Mouse (Mus musculus) liver, embryonic 11.5 days (tissue): Measurements from ENCODE around the gene Gabarapl1. TPM values are rescaled to one million over a fixed set of nuclear protein-coding genes. Genes with fewer than 3 reads are reported as not detected.

Experiments
- ATAC-seq: fragments of 200-750 bp; cut with Nextera tagmentation; replicated peaks from 2 replicates; pipeline ENCODE4 v1.8.0; 2017; ENCODE audit warnings: moderate number of reproducible peaks, mild to moderate bottlenecking, moderate TSS enrichment, moderate library complexity; ENCODE audit not compliant: low FRiP score
- DNase-seq: peaks from one replicate; pipeline ENCODE4 v3.0.0-alpha.2; 2017; ENCODE audit warnings: low spot score
- H3K27ac ChIP-seq: fragments of 300-500 bp; sonication (generic); 2 replicates; pipeline ENCODE4 v1.5.1; 2014; ENCODE audit warnings: mild to moderate bottlenecking, low read depth, low read length, control low read depth
- H3K27me3 ChIP-seq: fragments of 300-500 bp; sonication (generic); replicated peaks from 2 replicates; pipeline ENCODE4 v1.6.1; 2014; ENCODE audit warnings: low read length, mixed read lengths; ENCODE audit not compliant: control insufficient read depth, insufficient read depth
- H3K36me3 ChIP-seq: fragments of 300-500 bp; sonication (generic); 2 replicates; pipeline ENCODE4 v1.6.1; 2014; ENCODE audit warnings: mild to moderate bottlenecking, low read length, moderate library complexity, mixed read lengths; ENCODE audit not compliant: control insufficient read depth, insufficient read depth
- H3K4me1 ChIP-seq: fragments of 300-500 bp; sonication (generic); replicated peaks from 2 replicates; pipeline ENCODE4 v1.6.1; 2014; ENCODE audit warnings: low read length, mixed read lengths; ENCODE audit not compliant: control insufficient read depth, insufficient read depth
- H3K4me2 ChIP-seq: fragments of 300-500 bp; sonication (generic); 2 replicates; pipeline ENCODE4 v1.6.1; 2014; ENCODE audit warnings: mild to moderate bottlenecking, control low read depth, moderate library complexity
- H3K4me3 ChIP-seq: fragments of 300-500 bp; sonication (generic); 2 replicates; pipeline ENCODE4 v1.5.1; 2014; ENCODE audit warnings: low read depth, low read length, control low read depth
- H3K9ac ChIP-seq: fragments of 300-500 bp; sonication (generic); 2 replicates; pipeline ENCODE4 v1.6.1; 2014; ENCODE audit warnings: low read depth, low read length, control low read depth
- H3K9me3 ChIP-seq: fragments of 300-500 bp; sonication (generic); 2 replicates; pipeline ENCODE4 v1.6.1; 2016; ENCODE audit warnings: low read length, inconsistent platforms, mixed read lengths; ENCODE audit not compliant: control insufficient read depth
- WGBS: fragments of 180-500 bp; shearing (Covaris S2); extraction: QIAGEN DNeasy Blood & Tissue Kit; methylation state at CpG from one replicate; pipeline ENCODE4 v1.1.7; 2014; 5-methylcytosine and 5-hydroxymethylcytosine counted together
- polyA plus RNA-seq: library from polyadenylated mRNA; unstranded; fragments of >200 nt; fragmentation: Nextera tagmentation; extraction: Ambion mirVana; gene quantifications from 2 replicates; pipeline ENCODE4 v1.2.1, GENCODE M21; 2014

Gene Gabarapl1
- polyA plus RNA-seq, 1 experiment from 2014 or later: 16.6 TPM

- no peak for ATAC-seq
- Histone ChIP-seq H3K4me2 (no peak within 1 kb of the TSS), H3K4me1 (no peaks in the 10 kb centered on the region), H3K4me3 (no peak within 1 kb of the TSS), H3K27me3 (no peaks in the 10 kb centered on the region), H3K9ac (no peak within 1 kb of the TSS), H3K9me3 (no peaks in the 10 kb centered on the region), H3K27ac (no peak within 1 kb of the TSS), H3K36me3 (no peaks in the 10 kb centered on the region)
- DNase-seq: no peak
- 84% methylated on average over 8 of the region's 8 CpGs for WGBS
These were observed 44.6 kb downstream of the Gabarapl1 start, which contains the start of gene Klre1 for GRCm38 (mm10) chr6:129577605-129578004. Klre1 (plus strand) TSS chr6:129577905.

- Histone ChIP-seq H3K9ac (no peak overlapping the region), H3K27me3 (no peaks in the 10 kb centered on the region), H3K4me1 (no peaks in the 10 kb centered on the region), H3K4me2 (no peak overlapping the region), H3K36me3 (no peaks in the 10 kb centered on the region), H3K27ac (no peak overlapping the region), H3K9me3 (no peaks in the 10 kb centered on the region), H3K4me3 (no peak overlapping the region)
- ATAC-seq (no peak), DNase-seq (no peak)
- WGBS: 58% methylated on average over 4 of the region's 4 CpGs
These were observed 48.3 kb downstream of the Gabarapl1 start for GRCm38 (mm10) chr6:129581274-129581673.

- Histone ChIP-seq H3K27me3 (no peaks in the 10 kb centered on the region), H3K4me1 (no peaks in the 10 kb centered on the region), H3K4me3 (no peak overlapping the region), H3K4me2 (no peak overlapping the region), H3K27ac (no peak overlapping the region), H3K9me3 (no peaks in the 10 kb centered on the region), H3K36me3 (no peaks in the 10 kb centered on the region), H3K9ac (no peak overlapping the region)
- 46% methylated on average over 4 of the region's 4 CpGs for WGBS
- no peak for DNase-seq
- ATAC-seq: no peak
These were observed 48.9 kb downstream of the Gabarapl1 start for GRCm38 (mm10) chr6:129581896-129582295.

- DNase-seq (no peak), ATAC-seq (no peak)
- H3K4me1 ChIP-seq: no peaks in the 10 kb centered on the region
- no peak overlapping the region for H3K9ac ChIP-seq
- no peak overlapping the region for H3K27ac ChIP-seq
- no peak overlapping the region for H3K4me3 ChIP-seq
- H3K9me3 ChIP-seq: no peaks in the 10 kb centered on the region
- 65% methylated on average over 3 of the region's 3 CpGs for WGBS
- H3K36me3 ChIP-seq: no peaks in the 10 kb centered on the region
- no peak overlapping the region for H3K4me2 ChIP-seq
- H3K27me3 ChIP-seq: no peaks in the 10 kb centered on the region
These were observed 50.1 kb downstream of the Gabarapl1 start for GRCm38 (mm10) chr6:129583014-129583413.

GRCm38 (mm10) chr6:129591508-129591907, 58.5 kb downstream of the Gabarapl1 start, which contains the start of gene Klrd1:
Klrd1 (plus strand) TSS chr6:129591782.
- ATAC-seq (0 out of 2 replicates have a peak, but pooled peaks have one; percentile 18), DNase-seq (no peak)
- Histone ChIP-seq H3K4me3 (no peak within 1 kb of the TSS), H3K4me2 (no peak within 1 kb of the TSS), H3K27ac (no peak within 1 kb of the TSS), H3K4me1 (no peaks in the 10 kb centered on the region), H3K9ac (no peak within 1 kb of the TSS), H3K36me3 (no peaks in the 10 kb centered on the region), H3K27me3 (no peaks in the 10 kb centered on the region), H3K9me3 (no peaks in the 10 kb centered on the region)
- WGBS: 35% methylated on average over 3 of the region's 3 CpGs

Other genes with a start within 250 kb of the Gabarapl1 start
- gene 4922502D21Rik, start 201.4 kb upstream of the Gabarapl1 start, polyA plus RNA-seq: not detected in 2 replicates
- 1.7 and 2.7 TPM in 2 replicates for gene Clec12a, start 190.5 kb upstream of the Gabarapl1 start, polyA plus RNA-seq
- gene Clec12b, start 147.3 kb upstream of the Gabarapl1 start, polyA plus RNA-seq: not detected in 2 replicates
- gene Clec1b, start 135.9 kb upstream of the Gabarapl1 start, polyA plus RNA-seq: 39.2 and 39.8 TPM in 2 replicates
- 0.56 and 0.67 TPM in 2 replicates for gene Clec9a, start 124.3 kb upstream of the Gabarapl1 start, polyA plus RNA-seq
- gene Clec1a, start 81.2 kb upstream of the Gabarapl1 start, polyA plus RNA-seq: 0.38 and 0.65 TPM in 2 replicates
- gene Olr1, start 26.0 kb upstream of the Gabarapl1 start, polyA plus RNA-seq: 0.71 and 1.1 TPM in 2 replicates
- gene Tmem52b, start 20.6 kb upstream of the Gabarapl1 start, polyA plus RNA-seq: not detected in 2 replicates
- not detected in 2 replicates for gene Klre1, start 44.7 kb downstream of the Gabarapl1 start, polyA plus RNA-seq
- not detected in 2 replicates for gene Klrd1, start 58.6 kb downstream of the Gabarapl1 start, polyA plus RNA-seq
- gene Klrk1, start 90.7 kb downstream of the Gabarapl1 start, polyA plus RNA-seq: not detected in 2 replicates
- gene Klrc3, start 110.2 kb downstream of the Gabarapl1 start, polyA plus RNA-seq: not detected in 2 replicates
- not detected in 2 replicates for gene Klrc2, start 127.5 kb downstream of the Gabarapl1 start, polyA plus RNA-seq
- not detected in 2 replicates for gene Klrc1, start 145.8 kb downstream of the Gabarapl1 start, polyA plus RNA-seq
- not detected in 2 replicates for gene Klri1, start 184.0 kb downstream of the Gabarapl1 start, polyA plus RNA-seq
- gene Klri2, start 207.3 kb downstream of the Gabarapl1 start, polyA plus RNA-seq: not detected in 2 replicates